Mouse (Mus musculus): ENCODE data around the gene 1700122O11Rik. TPM values are rescaled to one million over a fixed set of nuclear protein-coding genes. Genes with fewer than 3 reads are reported as not detected.

Gene 1700122O11Rik
- total RNA-seq, 2 experiments from 2014 or later, result not detected

DNA sequence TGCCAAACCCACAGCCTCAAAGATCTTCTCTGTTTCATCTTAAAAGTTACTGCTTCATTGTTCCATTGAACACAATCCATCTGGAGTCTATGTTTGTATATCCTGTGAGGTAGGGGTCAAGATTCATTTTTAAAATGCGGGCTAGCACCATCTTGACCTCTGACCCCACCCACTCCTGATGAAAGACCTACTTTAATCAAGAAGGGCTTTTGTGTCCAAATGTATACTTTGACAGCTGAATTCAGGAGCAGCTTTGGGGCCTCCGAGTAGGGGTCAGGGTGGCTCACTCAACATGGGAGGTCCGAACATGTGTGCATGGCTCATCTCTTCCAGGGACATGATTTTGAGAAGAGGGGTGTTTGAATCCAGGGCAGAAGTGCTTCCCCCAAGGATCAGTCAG lies 40.3 kb downstream of the 1700122O11Rik start:
- DNase-seq (ENCODE audit: extremely low spot score in 1 of 2, low spot score in 2 of 2), result no peak
- intact Hi-C loops (cut with DNase I), result no loop called here
- TF ChIP-seq CTCF (IDR thresholded peaks at IDR 0.05), result no peak
- Histone ChIP-seq H3K27ac (no peak overlapping the region), H3K4me3 (no peak overlapping the region)

DNA sequence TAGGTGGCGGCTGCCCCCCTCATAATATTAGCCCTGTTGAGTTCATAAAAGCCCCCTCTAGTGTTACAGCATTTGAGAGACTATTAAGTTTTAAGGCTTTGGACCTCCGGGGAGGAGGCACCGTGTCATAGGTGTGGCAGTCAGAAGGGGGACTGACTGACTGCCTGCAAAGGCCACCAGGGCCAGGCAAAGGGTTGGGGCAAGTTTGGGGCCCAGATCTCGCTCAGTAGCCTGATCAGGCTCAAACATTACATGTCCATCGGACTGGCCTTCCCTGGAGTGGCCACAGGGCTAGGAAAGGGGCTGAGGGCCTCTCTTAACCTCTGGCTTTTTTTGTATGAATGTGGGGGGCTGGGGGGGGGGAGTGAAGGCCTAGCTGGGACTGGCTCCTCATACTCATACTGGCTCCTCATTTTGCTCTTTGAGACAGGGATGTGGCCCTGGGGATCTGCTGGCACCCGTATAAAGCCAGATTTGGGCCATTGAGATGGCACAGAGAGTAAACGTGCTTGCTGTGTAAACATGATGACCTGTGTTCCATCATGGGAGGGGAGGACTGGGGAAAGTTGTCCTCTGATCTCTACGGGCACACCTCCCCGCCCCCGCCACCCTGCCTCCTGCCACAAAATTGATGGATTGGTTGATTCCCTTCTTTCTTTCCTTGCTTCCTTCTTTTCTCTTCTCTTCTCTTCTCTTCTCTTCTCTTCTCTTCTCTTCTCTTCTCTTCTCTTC lies 47.5 kb downstream of the 1700122O11Rik start:
- H3K27ac ChIP-seq, result no peak overlapping the region
- no peak for TF ChIP-seq CTCF (IDR thresholded peaks at IDR 0.05)
- DNase-seq (ENCODE audit: extremely low spot score in 1 of 2, low spot score in 2 of 2), result no peak
- intact Hi-C loops (cut with DNase I), result no loop called here
- H3K4me3 ChIP-seq, result no peak overlapping the region

DNA sequence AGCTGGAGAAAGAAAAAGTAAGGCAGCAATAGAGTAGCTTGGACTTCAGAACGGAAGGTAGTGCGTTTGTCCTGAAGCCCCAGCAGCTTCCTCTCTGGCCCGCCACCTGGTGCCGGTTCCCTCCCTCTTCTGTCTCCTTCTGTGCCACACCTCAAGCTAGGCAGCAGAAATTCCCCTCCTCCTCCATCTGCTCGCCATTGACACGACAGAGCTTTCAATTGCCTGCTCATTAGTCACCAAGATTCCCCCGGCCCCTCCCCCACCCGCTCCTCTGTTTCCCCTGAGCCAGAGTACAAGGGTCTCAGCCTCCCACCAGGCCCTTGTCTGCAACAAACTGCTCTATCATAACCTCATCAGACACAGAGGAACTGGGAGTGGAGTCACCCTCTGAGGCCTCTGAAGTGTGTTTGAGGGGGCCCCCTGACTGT lies 48.1 kb downstream of the 1700122O11Rik start:
- Histone ChIP-seq H3K4me3 (no peak overlapping the region), H3K27ac (no peak overlapping the region)
- intact Hi-C loops (cut with DNase I), result no loop called here
- DNase-seq (ENCODE audit: extremely low spot score in 1 of 2, low spot score in 2 of 2), result no peak
- TF ChIP-seq CTCF (IDR thresholded peaks at IDR 0.05), result no peak

DNA sequence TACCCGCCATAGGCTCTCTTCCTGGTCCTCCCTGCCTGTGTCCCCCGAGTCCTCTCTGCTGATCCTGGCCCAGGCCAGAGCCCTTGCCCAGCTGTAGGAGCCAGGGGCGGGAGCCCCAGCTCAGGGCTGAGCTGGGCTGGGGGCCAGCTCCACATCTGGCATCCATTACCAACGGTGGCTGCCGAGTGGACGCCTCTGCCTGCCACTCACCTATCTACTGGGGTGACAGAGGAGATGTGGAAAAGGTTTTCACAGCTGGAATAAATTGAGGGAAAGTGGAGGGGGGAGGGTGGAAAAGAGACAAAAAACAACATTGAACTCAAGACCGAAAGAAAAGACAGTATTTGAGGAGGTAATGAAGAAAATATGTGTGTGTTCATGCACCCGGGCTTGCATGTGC lies 49.3 kb downstream of the 1700122O11Rik start:
- TF ChIP-seq CTCF (IDR thresholded peaks at IDR 0.05), result no peak
- no peak for DNase-seq (ENCODE audit: extremely low spot score in 1 of 2, low spot score in 2 of 2)
- Histone ChIP-seq H3K4me3 (no peak overlapping the region), H3K27ac (no peak overlapping the region)
- intact Hi-C loops (cut with DNase I), result no loop called here

DNA sequence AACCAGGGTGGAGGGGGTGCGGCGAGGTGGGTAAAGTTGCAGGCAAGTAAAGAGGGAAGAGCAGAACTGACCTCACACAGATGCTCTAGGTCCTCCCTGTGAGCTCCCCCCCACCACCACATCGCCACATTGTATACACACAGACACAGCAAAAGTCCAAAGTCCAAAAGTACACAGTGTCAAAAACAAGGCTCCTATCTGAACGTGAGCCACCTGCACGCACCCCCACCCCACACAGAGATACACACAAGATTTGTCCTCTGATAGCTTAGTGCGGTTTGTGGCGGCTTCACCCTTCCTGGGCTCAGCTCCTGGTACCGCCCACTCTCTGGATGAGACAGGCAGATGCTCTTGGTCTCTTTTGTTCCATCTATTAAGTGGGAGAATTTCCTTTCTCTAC lies 50.0 kb downstream of the 1700122O11Rik start:
- no peak for DNase-seq (ENCODE audit: extremely low spot score in 1 of 2, low spot score in 2 of 2)
- intact Hi-C loops (cut with DNase I), result no loop called here
- Histone ChIP-seq H3K4me3 (no peak overlapping the region), H3K27ac (no peak overlapping the region)
- no peak for TF ChIP-seq CTCF (IDR thresholded peaks at IDR 0.05)

Other genes starting within 250 kb of the 1700122O11Rik start
- gene Mdfi, start 203.6 kb downstream of the 1700122O11Rik start, total RNA-seq (2021), result under 1 TPM in 1 of 2 experiments, not detected in 1; 0.48 TPM
- 10 to 100 TPM; 43.1 to 50.6 TPM for gene Foxp4, start 113.6 kb downstream of the 1700122O11Rik start, total RNA-seq (2021)
- not detected for gene 1700067P10Rik, start 51.0 kb upstream of the 1700122O11Rik start, total RNA-seq (2021)
- not detected for gene 9830107B12Rik, start 108.0 kb upstream of the 1700122O11Rik start, total RNA-seq (2021)
- gene A530064D06Rik, start 129.0 kb upstream of the 1700122O11Rik start, total RNA-seq (2021), result not detected
- gene Trem1, start 194.5 kb upstream of the 1700122O11Rik start, total RNA-seq (2021), result not detected
- under 1 TPM; 0.36 to 0.72 TPM for gene Trem3, start 209.5 kb upstream of the 1700122O11Rik start, total RNA-seq (2021)
- under 1 TPM in 1 of 2 experiments, not detected in 1; 0.34 TPM for gene Treml4, start 226.0 kb upstream of the 1700122O11Rik start, total RNA-seq (2021)